Mouse (Mus musculus): ENCODE results near the gene Mia2. TPM values are rescaled to one million over a fixed set of nuclear protein-coding genes. Genes with fewer than 3 reads are reported as not detected.

The Mia2 gene
- total and polyA plus RNA-seq, 3 experiments: 103 to 175 TPM; not detected in 1

- DNase-seq (ENCODE audit: low read depth, low spot score): no peak
- 0 out of 4 replicates have a peak, but pooled peaks cover 2 to 3% of the 10 kb centered on the region in 2 experiments for H3K4me1 ChIP-seq (ENCODE audit: control insufficient read depth in 1 of 2, insufficient read depth in 2 of 2, low read length in 2 of 2)
- H3K27me3 ChIP-seq (ENCODE audit: control insufficient read depth in 1 of 2, insufficient read depth in 2 of 2, low read length in 2 of 2): no peaks in the 10 kb centered on the region
- no peak overlapping the region for H3K9ac ChIP-seq (ENCODE audit: control insufficient read depth, low read depth, low read length, poor library complexity, severe bottlenecking)
- H3K27ac ChIP-seq (ENCODE audit: control insufficient read depth, low read depth, low read length): no peak overlapping the region
- H3K36me3 ChIP-seq (ENCODE audit: control insufficient read depth in 1 of 2, insufficient read depth in 2 of 2, low read length in 2 of 2): peaks cover 0 to 8% of the 10 kb centered on the region in 2 experiments; a peak in 2 of 4 replicates
- TF ChIP-seq MXI1 (IDR thresholded peaks at IDR 0.05; ENCODE audit: low read depth, low read length): no peak
- TF ChIP-seq POLR2AphosphoS5 (IDR thresholded peaks at IDR 0.05; ENCODE audit: borderline replicate concordance, low read depth, low read length): no peak
- no peak for TF ChIP-seq BHLHE40 (IDR thresholded peaks at IDR 0.05; ENCODE audit: borderline replicate concordance, low read depth, low read length)
- TF ChIP-seq EP300 (IDR thresholded peaks at IDR 0.05; ENCODE audit: low read depth in 1 of 2, low read length in 2 of 2): no peak
- no peak for TF ChIP-seq MAZ (IDR thresholded peaks at IDR 0.05; ENCODE audit: low read depth, low read length)
- no peak for TF ChIP-seq RCOR1 (IDR thresholded peaks at IDR 0.05; ENCODE audit: low read depth, low read length)
- TF ChIP-seq GATA1 (IDR thresholded peaks at IDR 0.05; ENCODE audit: low read depth, low read length): no peak
- no peak for TF ChIP-seq HCFC1 (IDR thresholded peaks at IDR 0.05; ENCODE audit: low read depth, low read length)
- no peak for TF ChIP-seq CHD1 (IDR thresholded peaks at IDR 0.05; ENCODE audit: low read depth, low read length)
- TF ChIP-seq CHD2 (IDR thresholded peaks at IDR 0.05; ENCODE audit: low read length): no peak
- no peak for TF ChIP-seq TCF12 (IDR thresholded peaks at IDR 0.05; ENCODE audit: low read depth, low read length)
- no peak for TF ChIP-seq TBP (IDR thresholded peaks at IDR 0.05; ENCODE audit: low read depth, low read length)
- no peak for TF ChIP-seq NELFE (IDR thresholded peaks at IDR 0.05; ENCODE audit: low read depth, low read length)
- TF ChIP-seq RAD21 (IDR thresholded peaks at IDR 0.05; ENCODE audit: low read depth, low read length): no peak
- no peak overlapping the region for H3K4me3 ChIP-seq (ENCODE audit: control insufficient read depth in 1 of 2, insufficient read depth in 1 of 2, low read depth in 2 of 2, low read length in 2 of 2)
- no peaks in the 10 kb centered on the region for H3K79me2 ChIP-seq (ENCODE audit: control insufficient read depth, insufficient read depth, low read length, poor library complexity)
- no peaks in the 10 kb centered on the region for H3K9me3 ChIP-seq (replicated peaks; ENCODE audit: insufficient read depth, low read length)
These were observed 29.8 kb downstream of the Mia2 start for GRCm38 (mm10) chr12:59125426-59125825.

GRCm38 (mm10) chr12:59128501-59128900, 32.9 kb downstream of the Mia2 start:
- peaks cover 0 to 10% of the 10 kb centered on the region in 2 experiments; a peak in 2 of 4 replicates for H3K36me3 ChIP-seq (ENCODE audit: control insufficient read depth in 1 of 2, insufficient read depth in 2 of 2, low read length in 2 of 2)
- H3K4me3 ChIP-seq (ENCODE audit: control insufficient read depth in 1 of 2, insufficient read depth in 1 of 2, low read depth in 2 of 2, low read length in 2 of 2): no peak overlapping the region

More at GRCm38 (mm10) chr12:59128501-59128900, 32.9 kb downstream of the Mia2 start:
- Histone ChIP-seq H3K79me2 (ENCODE audit: control insufficient read depth, insufficient read depth, low read length, poor library complexity) (peaks cover 26% of the 10 kb centered on the region), H3K27me3 (ENCODE audit: control insufficient read depth in 1 of 2, insufficient read depth in 2 of 2, low read length in 2 of 2) (no peaks in the 10 kb centered on the region), H3K9ac (ENCODE audit: control insufficient read depth, low read depth, low read length, poor library complexity, severe bottlenecking) (no peak overlapping the region), H3K4me1 (ENCODE audit: control insufficient read depth in 1 of 2, insufficient read depth in 2 of 2, low read length in 2 of 2) (0 out of 4 replicates have a peak, but pooled peaks cover 2 to 3% of the 10 kb centered on the region in 2 experiments), H3K9me3 (replicated peaks; ENCODE audit: insufficient read depth, low read length) (no peaks in the 10 kb centered on the region), H3K27ac (ENCODE audit: control insufficient read depth, low read depth, low read length) (no peak overlapping the region)
- DNase-seq (ENCODE audit: low read depth, low spot score): no peak
- TF ChIP-seq ETS1 (IDR thresholded peaks at IDR 0.05; ENCODE audit: low read depth, low read length) (no peak), CHD1 (IDR thresholded peaks at IDR 0.05; ENCODE audit: low read depth, low read length) (no peak), POLR2A (IDR thresholded peaks at IDR 0.05; ENCODE audit: control insufficient read depth in 1 of 2, insufficient read depth in 1 of 2, low read depth in 1 of 2, low read length in 2 of 2, poor library complexity in 1 of 2) (no peak), SIN3A (IDR thresholded peaks at IDR 0.05; ENCODE audit: low read length) (no peak)
